In genomic region chr4:46087852-46088251, GRCm38 (mm10) we compare ENCODE assay signal across 9 mouse cellular contexts. TPM values are rescaled to one million over a fixed set of nuclear protein-coding genes. Genes with fewer than 3 reads are reported as not detected.
DNase-seq lines count a peak whose midpoint lies in the region; ATAC-seq and TF ChIP-seq lines count a peak whose summit lies in the region.
"Had no signal": no experiment of that assay in that cellular context is flagged by ENCODE, and none has a peak within 500 bp of the region (broad histone marks: within the 10 kb centered on the region; RNA-seq: fewer than 3 reads in every experiment).

No protein-coding gene starts in this region.

- peaks cover 0 to 10% of the 10 kb centered on the region in 2 experiments; a peak in 2 of 4 replicates for H3K4me1 ChIP-seq in ES-E14 (ENCODE audit: control insufficient read depth in 2 of 2, insufficient read depth in 2 of 2, low read length in 2 of 2, poor library complexity in 1 of 2)
- H3K4me1 ChIP-seq in olfactory bulb, adult 2 months (ENCODE audit: control insufficient read depth, insufficient read depth, low read length), result peaks cover 52% of the 10 kb centered on the region

- in situ Hi-C loops in ES-E14 (cut with MboI; ENCODE audit: low sequenced_read_pairs in 2 of 2, unreplicated experiment in 2 of 2), result no loop called here

- no peak overlapping the region for H3K9ac ChIP-seq in ES-E14 (ENCODE audit: insufficient read depth, low read depth, low read length, poor library complexity, severe bottlenecking)
- H3K9ac ChIP-seq: liver, embryonic 14.5 days had no signal

- H3K27ac ChIP-seq in ES-E14 (ENCODE audit: insufficient read depth, low read depth, low read length, poor library complexity, severe bottlenecking), result no peak overlapping the region
- peak overlapping the region; percentile 94 for H3K27ac ChIP-seq in olfactory bulb, adult 2 months (ENCODE audit: insufficient read depth, low read depth, low read length)
- H3K27ac ChIP-seq: liver, embryonic 14.5 days had no signal

- no peak for TF ChIP-seq CTCF in olfactory bulb, adult 2 months (IDR thresholded peaks at IDR 0.05; ENCODE audit: insufficient read depth, low read depth, low read length)

- ATAC-seq in CD4-positive, CD25-positive, alpha-beta regulatory T cell, adult 4 months, result no peak
- no peak for ATAC-seq in erythroblast, adult 5-6 weeks (replicated peaks; ENCODE audit: low FRiP score, poor library complexity, severe bottlenecking)

- WGBS in olfactory bulb, adult 2 months, result 13% methylated on average over 5 of the region's 5 CpGs

- DNase-seq in CD4-positive, CD25-positive, alpha-beta regulatory T cell, adult 2 months (ENCODE audit: low read depth, low spot score), result peak; percentile 7
- DNase-seq in ES-E14 (ENCODE audit: low read depth, low spot score), result no peak
- DNase-seq in fibroblast of lung, adult 2 months (ENCODE audit: low read depth), result peak; percentile 58
- peak; percentile 64 to 75 for DNase-seq in heart, postnatal 10 days
- no peak for DNase-seq in thymus, postnatal 10 days (ENCODE audit: low spot score in 2 of 2)

- H3K4me3 ChIP-seq in ES-E14 (ENCODE audit: insufficient read depth in 1 of 2, low read depth in 1 of 2, low read length in 2 of 2, poor library complexity in 1 of 2, severe bottlenecking in 1 of 2), result no peak overlapping the region
- H3K4me3 ChIP-seq in olfactory bulb, adult 2 months (ENCODE audit: insufficient read depth, low read depth, low read length), result no peak overlapping the region

- TF ChIP-seq POLR2A in olfactory bulb, adult 2 months (IDR thresholded peaks at IDR 0.05; ENCODE audit: insufficient read depth, low read depth, low read length), result no peak

- intact Hi-C loops in heart, postnatal 10 days (cut with DNase I), result no loop called here

- H3K9me3 ChIP-seq in ES-E14 (ENCODE audit: control insufficient read depth, insufficient read depth, low read depth, low read length), result no peaks in the 10 kb centered on the region

- no peaks in the 10 kb centered on the region for H3K36me3 ChIP-seq in ES-E14 (ENCODE audit: control insufficient read depth, insufficient read depth, low read length, poor library complexity, severe bottlenecking)

TF ChIP-seq in ES-E14, 5 proteins besides CTCF, POLR2A, EP300 and RAD21:
- TF ChIP-seq ZNF384 (IDR thresholded peaks at IDR 0.05; ENCODE audit: low read depth, low read length) (no peak), MAFK (IDR thresholded peaks at IDR 0.05; ENCODE audit: insufficient read depth, low read depth, low read length) (0 out of 2 replicates have a peak, but pooled peaks have one; percentile 12)
TF ChIP-seq in ES-E14: peak in this region for 1.

RNA-seq across cellular contexts. Expression of gene Tmod1, which starts 49.1 kb away (rescaled TPM):
- 1 to 10 TPM; 2.0 to 4.2 TPM for polyA plus RNA-seq in CD4-positive, CD25-positive, alpha-beta regulatory T cell, adult 4 months (2017; shearing (Covaris generic))
- 0.53 and 0.54 TPM in 2 replicates for total RNA-seq in ES-E14 (2012; rRNA removed)
- 100 to 1,000 TPM; 263 to 279 TPM for total RNA-seq in heart, postnatal 10 days (2021)
- not detected in 2 replicates for polyA plus RNA-seq in olfactory bulb, adult 2 months (2012; ENCODE audit: insufficient read depth, insufficient read length, low replicate concordance, missing spikeins)
- 129 and 139 TPM in 2 replicates for total RNA-seq in erythroblast, adult 5-6 weeks (2015; ENCODE audit: low replicate concordance)
- total RNA-seq in erythroblast, adult 5-6 weeks (2017; ENCODE audit: low replicate concordance), result 146 and 185 TPM in 2 replicates

RNA-seq across cellular contexts. Expression of gene Ncbp1, which starts 50.6 kb away (rescaled TPM):
- polyA plus RNA-seq in CD4-positive, CD25-positive, alpha-beta regulatory T cell, adult 4 months (2017; shearing (Covaris generic)), result 10 to 100 TPM; 37.0 to 44.2 TPM
- 80.1 and 83.0 TPM in 2 replicates for total RNA-seq in ES-E14 (2012; rRNA removed)
- 10 to 100 TPM; 28.3 to 30.2 TPM for total RNA-seq in heart, postnatal 10 days (2021)
- polyA plus RNA-seq in olfactory bulb, adult 2 months (2012; ENCODE audit: insufficient read depth, insufficient read length, low replicate concordance, missing spikeins), result not detected in 2 replicates
- total RNA-seq in erythroblast, adult 5-6 weeks (2015; ENCODE audit: low replicate concordance), result 11.9 and 23.0 TPM in 2 replicates
- total RNA-seq in erythroblast, adult 5-6 weeks (2017; ENCODE audit: low replicate concordance), result 21.2 and 28.8 TPM in 2 replicates

RNA-seq across cellular contexts. Expression of gene Tstd2, which starts 50.6 kb away (rescaled TPM):
- polyA plus RNA-seq in CD4-positive, CD25-positive, alpha-beta regulatory T cell, adult 4 months (2017; shearing (Covaris generic)), result 10 to 100 TPM; 31.1 to 32.8 TPM
- total RNA-seq in ES-E14 (2012; rRNA removed), result 21.2 and 28.9 TPM in 2 replicates
- total RNA-seq in heart, postnatal 10 days (2021), result 10 to 100 TPM; 16.3 to 20.7 TPM
- polyA plus RNA-seq in olfactory bulb, adult 2 months (2012; ENCODE audit: insufficient read depth, insufficient read length, low replicate concordance, missing spikeins), result not detected in 2 replicates
- total RNA-seq in erythroblast, adult 5-6 weeks (2015; ENCODE audit: low replicate concordance), result 2.1 and 6.1 TPM in 2 replicates
- 5.0 and 9.8 TPM in 2 replicates for total RNA-seq in erythroblast, adult 5-6 weeks (2017; ENCODE audit: low replicate concordance)

Comparison
In these comparisons a context has a peak if more than half of its experiments do, and no peak if none do; other contexts are left out.
1. DNase-seq: peak in CD4-positive, CD25-positive, alpha-beta regulatory T cell, adult 2 months (single experiment), fibroblast of lung, adult 2 months (single experiment) and heart, postnatal 10 days (2 of 2); none in ES-E14 (single experiment) and thymus, postnatal 10 days (0 of 2).
2. RNA of gene Tmod1, which starts 49.1 kb away (total RNA-seq): 263 to 279 TPM in heart, postnatal 10 days and 129 to 185 TPM in erythroblast, adult 5-6 weeks; 0.53 to 0.54 TPM in ES-E14; every median in the first group is over 10 times any median in the second.